Mouse (Mus musculus) splenic B cell, adult 2 months (primary cell): Measurements from ENCODE around the gene Tpst1.

Source experiments
- DNase-seq: peaks from one replicate; pipeline ENCODE4 v3.0.0-alpha.2; 2011; ENCODE audit warnings: low read depth, low spot score
- H3K27me3 ChIP-seq: 2 replicates; pipeline ENCODE4 v1.6.1; 2012; ENCODE audit warnings: mild to moderate bottlenecking, low read length, moderate library complexity, mixed read lengths; ENCODE audit not compliant: control insufficient read depth, poor library complexity, insufficient read depth, severe bottlenecking
- H3K36me3 ChIP-seq: 2 replicates; pipeline ENCODE4 v1.6.1; 2012; ENCODE audit warnings: mild to moderate bottlenecking, low read length, moderate library complexity, mixed read lengths; ENCODE audit not compliant: control insufficient read depth, poor library complexity, insufficient read depth, severe bottlenecking

Gene Tpst1

DNA sequence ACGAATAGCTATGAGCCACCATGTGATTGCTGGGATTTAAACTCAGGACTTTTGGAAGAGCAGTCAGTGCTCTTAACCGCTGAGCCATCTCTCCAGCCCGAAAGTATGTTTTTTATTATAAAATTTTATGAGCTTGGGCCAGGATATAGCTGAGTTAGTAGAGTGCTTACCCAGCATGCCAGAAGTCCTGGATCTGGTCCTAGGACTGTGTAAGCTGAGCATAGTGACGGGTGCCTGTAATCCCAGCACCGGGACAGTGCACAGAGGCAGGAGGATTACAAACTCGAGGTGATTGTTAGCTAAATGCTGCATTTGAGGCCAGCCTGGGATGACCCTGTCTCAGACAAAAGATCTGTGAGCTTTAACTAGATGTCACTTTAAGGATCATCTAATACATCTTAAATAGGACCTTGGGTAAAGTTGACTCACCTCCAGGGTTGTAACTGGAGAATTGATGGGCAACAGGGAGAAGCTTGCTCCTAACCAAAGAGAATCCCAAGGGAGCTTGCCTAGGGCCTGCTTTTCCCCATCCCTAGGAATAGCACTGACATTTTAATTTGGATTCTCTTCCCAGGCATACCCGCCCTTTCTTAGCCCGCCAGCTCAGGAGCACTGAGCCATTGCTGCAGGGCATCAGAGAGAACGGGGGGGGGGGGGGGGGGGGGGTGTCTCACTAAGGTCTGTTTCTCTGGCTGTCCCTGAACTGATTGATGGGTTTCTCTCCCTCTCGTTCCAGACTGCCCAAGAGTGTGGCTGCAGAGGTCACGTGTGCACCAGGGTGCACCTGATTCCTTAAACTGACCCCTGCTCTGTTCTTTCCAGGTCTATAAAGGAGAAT, 55.8 kb downstream of the Tpst1 start:
- Histone ChIP-seq H3K27me3 (no peaks in the 10 kb centered on the region), H3K36me3 (peaks cover 4% of the 10 kb centered on the region; the same call in 1 of the 2 replicates)
- no peak for DNase-seq

DNA sequence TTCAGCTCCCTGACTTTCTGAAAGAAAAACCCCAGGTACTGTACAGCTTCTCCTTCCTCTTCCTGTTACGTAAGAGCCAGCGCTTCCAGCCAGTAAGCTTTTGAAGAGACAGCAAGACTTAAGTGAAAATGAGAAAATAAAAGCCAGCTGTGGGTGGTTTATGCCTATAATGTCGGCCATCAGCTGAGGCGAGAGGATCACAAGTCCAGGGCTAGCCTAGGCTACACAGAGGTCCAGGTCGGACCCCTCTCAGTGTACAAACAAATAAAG, 56.3 kb downstream of the Tpst1 start:
- Histone ChIP-seq H3K27me3 (no peaks in the 10 kb centered on the region), H3K36me3 (peaks cover 4% of the 10 kb centered on the region; the same call in 1 of the 2 replicates)
- no peak for DNase-seq

DNA sequence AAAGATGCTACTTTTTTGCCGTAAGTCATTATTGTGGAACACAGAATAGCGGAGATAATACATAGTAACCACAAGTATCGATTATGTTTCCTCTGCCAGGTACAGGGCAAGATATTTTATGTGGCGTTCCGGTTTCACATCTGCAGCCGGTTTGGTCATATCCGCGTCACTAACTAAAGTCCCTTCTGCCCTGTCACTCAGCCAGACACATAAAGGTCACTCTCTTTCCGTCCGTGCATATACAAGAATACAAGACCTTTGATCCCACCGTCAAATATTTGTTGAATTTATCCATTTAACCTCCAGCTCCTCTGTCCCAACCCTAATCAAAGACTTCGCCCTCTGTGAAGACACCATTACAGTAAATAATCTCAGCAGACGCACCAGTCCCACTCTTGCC, 63.5 kb downstream of the Tpst1 start:
- no peak for DNase-seq
- no peaks in the 10 kb centered on the region for H3K27me3 ChIP-seq
- H3K36me3 ChIP-seq: no peaks in the 10 kb centered on the region; the same call in none of the 2 replicates

DNA sequence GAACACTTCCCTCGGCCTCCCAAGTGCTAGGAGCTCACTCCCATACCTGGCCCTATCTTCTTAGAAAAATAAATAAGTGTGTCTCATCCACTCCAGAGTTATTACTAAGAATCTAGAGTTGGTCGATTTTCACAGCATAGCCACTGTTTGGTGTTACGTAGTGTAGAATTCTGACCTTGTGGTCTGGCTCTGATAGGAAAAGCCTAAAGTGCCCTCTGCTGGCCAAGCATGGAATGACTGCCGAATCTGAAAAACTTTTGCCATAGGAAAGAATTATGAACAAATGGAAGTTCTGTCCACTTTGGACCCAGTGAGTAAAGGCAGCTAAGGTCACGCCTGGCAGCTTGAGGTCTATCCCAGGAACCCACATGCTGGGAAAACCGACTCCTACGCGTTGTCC, 66.3 kb downstream of the Tpst1 start:
- Histone ChIP-seq H3K27me3 (no peaks in the 10 kb centered on the region), H3K36me3 (no peaks in the 10 kb centered on the region; the same call in 1 of the 2 replicates)
- peak; percentile 84 for DNase-seq

DNA sequence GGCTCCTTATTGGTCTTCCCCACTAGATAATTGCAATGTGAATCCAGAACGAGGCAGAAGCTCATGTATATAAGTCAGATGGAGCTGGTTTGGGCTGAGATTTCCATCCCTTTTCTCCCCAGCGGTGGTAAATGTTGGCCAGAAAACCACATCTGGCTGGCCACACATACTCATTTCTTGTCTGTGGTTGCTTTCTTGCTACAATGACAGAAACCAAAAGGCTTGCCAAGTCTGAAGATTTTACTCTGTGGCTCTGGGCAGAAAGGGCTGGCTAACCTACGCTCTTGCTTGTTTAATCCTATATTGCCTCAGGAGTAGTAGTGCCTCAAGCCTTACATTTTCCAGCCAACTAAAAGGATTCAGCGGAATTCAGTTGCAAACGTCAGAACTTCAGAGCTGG, 68.0 kb downstream of the Tpst1 start:
- DNase-seq: no peak
- H3K36me3 ChIP-seq: no peaks in the 10 kb centered on the region; the same call in 1 of the 2 replicates

DNA sequence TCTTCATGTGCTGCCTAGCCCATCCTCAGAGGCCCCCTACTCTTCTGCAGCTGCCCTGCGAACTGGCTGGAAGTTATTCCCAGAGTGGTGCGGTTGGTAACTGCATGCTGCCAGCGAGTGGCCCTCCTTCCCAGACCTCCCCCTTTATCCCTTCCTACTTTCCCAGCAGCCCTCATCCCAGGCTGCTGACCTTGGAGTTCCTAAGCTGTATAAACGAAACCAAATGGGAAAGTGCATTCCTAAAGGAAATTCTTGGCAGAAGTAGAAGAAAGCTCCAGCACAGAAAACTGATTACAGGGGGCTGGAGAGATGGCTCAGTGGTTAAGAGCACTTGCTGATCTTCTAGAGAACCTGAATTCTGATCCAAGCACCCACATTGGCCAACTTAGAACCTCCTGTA, 68.9 kb downstream of the Tpst1 start:
- no peaks in the 10 kb centered on the region; the same call in 1 of the 2 replicates for H3K36me3 ChIP-seq
- no peak for DNase-seq
- H3K27me3 ChIP-seq: no peaks in the 10 kb centered on the region

More for the DNA sequence above, 68.0 kb downstream of the Tpst1 start:
- no peaks in the 10 kb centered on the region for H3K27me3 ChIP-seq

DNA sequence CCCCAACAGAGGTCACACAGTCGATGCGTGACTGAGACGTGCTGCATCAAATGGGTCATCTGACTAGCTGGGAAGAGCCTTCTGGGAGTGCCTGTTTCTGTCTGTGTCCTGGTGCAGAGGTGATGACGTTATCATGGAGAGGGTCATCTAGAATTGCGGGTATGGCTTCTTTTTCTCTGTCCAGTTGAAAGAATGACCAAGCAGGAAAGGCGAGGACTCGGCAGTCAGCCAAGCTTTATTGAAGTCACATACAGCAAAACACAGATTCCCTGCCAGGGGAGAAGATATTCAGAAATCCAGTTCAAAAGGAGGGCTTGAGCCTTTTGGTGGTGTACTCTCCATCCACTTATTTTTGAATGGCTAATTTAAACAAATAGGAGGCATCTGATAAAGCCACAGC, 70.0 kb downstream of the Tpst1 start:
- no peak for DNase-seq
- Histone ChIP-seq H3K36me3 (no peaks in the 10 kb centered on the region; the same call in 1 of the 2 replicates), H3K27me3 (no peaks in the 10 kb centered on the region)

DNA sequence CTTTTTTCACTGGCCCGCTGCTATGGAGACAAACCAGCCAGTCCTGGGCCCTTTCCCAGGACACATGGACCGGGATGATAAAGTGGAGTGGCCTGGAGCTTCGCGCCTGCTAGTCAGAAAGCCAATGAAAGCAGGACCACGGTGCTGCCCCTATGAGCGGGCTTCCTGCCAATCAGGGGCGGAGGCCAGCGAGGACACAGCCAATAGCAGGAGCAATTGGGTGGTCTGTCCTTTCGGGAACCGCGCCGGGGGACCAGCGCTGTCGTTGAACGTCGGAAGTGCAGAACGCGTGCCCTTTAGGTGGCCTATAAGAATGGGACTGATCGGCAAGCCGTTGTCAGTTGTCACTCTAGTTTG, 70.8 kb downstream of the Tpst1 start:
- DNase-seq: no peak
- H3K27me3 ChIP-seq: no peaks in the 10 kb centered on the region
- no peaks in the 10 kb centered on the region; the same call in 1 of the 2 replicates for H3K36me3 ChIP-seq

DNA sequence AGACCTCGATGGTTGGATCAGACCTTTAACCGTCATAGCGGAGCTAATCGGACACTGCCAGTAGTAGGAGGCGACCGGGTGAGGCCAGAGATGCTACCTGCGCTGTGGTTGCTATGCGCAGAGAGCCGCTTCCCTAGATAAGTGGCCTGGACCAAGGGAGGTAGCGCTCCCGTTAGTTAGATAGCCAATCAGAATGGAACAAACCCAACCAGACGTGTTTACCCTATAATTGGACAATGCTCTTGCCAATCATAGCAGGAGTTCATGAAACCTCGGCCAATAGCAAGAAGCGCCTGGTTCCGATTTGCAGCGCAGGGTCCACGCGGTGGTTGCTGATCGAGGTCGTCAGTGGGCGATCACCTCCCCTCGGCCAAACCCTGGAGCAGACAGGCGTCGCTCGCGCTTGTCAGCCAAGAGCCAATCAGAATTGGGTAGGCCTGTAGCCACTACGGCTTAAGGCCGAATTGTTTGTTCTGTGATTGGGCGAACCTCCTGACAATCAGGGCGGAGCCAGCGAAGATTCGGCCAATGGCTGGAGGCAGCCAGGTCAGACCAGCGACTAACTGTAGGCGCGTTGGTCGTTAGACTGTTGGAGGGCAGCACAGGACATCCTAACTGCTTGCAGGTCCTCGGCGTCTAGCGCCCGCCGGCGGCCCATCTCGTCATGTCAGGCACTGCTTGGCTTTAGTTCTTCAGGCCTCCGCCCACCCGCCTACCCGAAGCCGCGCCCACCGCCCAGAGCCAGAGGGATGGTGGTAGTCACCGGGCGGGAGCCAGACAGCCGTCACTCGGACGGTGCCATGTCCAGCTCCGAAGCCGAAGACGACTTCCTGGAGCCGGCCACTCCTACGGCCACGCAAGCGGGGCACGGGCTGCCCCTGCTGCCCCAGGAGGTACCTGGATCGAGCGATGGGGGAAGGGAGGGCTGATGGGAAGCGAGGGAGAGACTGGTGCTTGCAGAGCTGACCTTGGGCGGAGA, 71.5 kb downstream of the Tpst1 start, which contains the start of gene Kctd7:
Gene Kctd7 (plus strand): TSS at position 528 of the 979 bp plus-strand sequence.
- H3K36me3 ChIP-seq: no peaks in the 10 kb centered on the region; the same call in 1 of the 2 replicates
- DNase-seq: peak; percentile 97
- H3K27me3 ChIP-seq: no peaks in the 10 kb centered on the region

DNA sequence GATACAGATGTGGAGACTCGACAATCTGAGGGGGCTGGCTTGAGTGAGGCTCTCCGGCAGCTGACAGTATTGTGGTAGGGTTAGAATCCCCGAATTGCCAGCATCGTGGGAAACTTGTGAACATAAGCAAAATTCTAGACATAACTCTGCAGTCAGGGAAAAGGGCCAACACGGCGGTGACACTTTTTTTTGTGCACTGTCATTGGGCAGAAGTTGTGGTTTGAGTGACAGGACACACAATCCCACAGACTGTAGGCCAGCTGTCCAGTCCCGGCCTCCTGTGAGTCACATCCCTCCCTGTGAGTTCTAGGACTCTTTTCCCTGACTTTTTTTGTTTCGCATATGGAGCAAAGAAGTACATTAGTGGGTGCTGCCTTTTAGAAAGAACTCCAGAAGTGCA, 72.8 kb downstream of the Tpst1 start:
- Histone ChIP-seq H3K27me3 (no peaks in the 10 kb centered on the region), H3K36me3 (no peaks in the 10 kb centered on the region)
- DNase-seq: no peak

DNA sequence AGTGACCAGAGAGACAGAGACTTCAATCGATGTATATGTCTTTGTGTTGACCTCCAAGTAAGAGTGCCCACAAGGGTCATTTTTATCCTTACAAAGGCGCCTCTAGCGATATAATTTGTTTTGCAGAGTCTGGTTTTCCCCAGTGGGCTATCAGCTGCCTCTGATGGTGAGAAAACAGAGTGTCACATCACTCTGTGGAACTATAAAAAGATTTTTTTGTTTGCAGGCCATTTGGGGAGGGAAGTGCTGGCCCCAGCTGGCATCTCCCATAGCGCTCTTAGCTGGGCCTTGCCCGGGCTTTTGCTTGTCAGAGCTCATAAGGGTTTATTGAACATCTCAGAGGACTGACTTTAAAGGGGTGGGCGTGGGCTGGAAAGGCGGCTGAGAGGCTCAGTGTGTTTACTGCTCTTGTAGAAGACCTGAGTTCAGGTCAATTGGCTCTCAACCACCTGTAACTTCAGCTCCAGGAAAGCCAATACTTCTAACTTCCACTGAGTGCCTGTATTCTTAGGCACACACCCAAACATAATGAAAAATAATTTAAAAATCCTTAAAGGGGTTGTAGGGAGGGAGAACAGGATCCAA, 76.7 kb downstream of the Tpst1 start:
- H3K36me3 ChIP-seq: peaks cover 2% of the 10 kb centered on the region; the same call in 1 of the 2 replicates
- H3K27me3 ChIP-seq: no peaks in the 10 kb centered on the region
- no peak for DNase-seq

DNA sequence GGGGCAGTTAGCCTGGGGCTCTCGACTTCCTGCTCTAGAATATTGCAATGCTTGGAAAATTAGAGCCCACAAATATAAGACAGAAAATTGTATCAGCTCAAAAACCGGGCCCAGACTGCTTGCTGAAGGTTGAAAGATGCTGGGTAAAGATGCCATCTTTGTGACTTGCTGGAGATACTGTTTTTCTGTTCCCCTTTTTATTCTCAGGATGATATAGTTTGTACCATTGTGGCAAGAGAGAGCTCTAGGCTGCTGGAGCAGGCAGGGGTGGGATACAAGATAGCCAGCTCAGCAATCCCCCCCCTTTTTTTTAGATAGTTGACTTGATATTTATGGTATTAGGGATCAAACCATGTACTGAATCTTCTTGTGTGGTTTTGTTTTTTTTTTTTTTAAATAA, 81.2 kb downstream of the Tpst1 start:
- peaks cover 2% of the 10 kb centered on the region; the same call in 1 of the 2 replicates for H3K36me3 ChIP-seq
- DNase-seq: no peak
- H3K27me3 ChIP-seq: no peaks in the 10 kb centered on the region

DNA sequence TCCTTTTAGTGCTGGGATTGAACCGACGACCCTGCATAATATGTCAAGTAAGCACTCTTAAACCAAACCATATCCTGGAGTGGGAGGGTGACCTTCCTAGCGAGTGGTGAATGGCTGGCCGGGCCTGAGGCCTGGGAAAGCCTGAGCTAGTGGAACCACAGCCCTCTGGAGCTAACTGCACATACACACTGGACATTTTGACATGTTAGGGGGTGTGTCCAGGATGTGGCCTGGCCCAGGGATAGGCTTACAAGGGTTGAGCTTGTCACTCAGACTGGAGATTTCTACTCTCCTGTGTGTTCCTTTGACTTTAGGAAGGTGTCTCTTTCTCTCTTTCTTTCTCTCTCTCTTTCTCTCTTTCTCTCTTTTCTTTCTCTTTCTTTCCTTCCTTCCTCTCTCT, 85.4 kb downstream of the Tpst1 start:
- H3K27me3 ChIP-seq: no peaks in the 10 kb centered on the region
- H3K36me3 ChIP-seq: no peaks in the 10 kb centered on the region
- no peak for DNase-seq

DNA sequence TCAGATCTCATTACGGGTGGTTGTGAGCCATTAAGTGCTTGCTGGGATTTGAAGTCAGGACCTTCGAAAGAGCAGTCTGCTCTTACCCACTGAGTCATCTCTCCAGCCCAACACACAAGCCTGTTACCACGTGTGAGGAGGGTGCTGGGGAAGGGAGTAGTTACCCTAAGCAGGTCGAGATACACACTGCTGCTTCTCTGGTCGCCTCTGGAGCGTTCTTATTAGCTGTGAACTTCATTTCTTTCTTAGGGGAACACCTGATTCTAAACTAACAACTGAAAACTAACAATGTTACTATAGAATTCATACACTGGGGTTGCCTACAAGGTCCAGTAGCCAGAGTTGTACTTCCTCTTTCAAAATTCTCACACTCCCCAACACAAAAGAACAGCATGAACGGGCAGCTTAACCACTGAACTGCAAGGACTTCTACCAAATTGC, 86.7 kb downstream of the Tpst1 start:
- no peaks in the 10 kb centered on the region for H3K36me3 ChIP-seq
- H3K27me3 ChIP-seq: no peaks in the 10 kb centered on the region
- DNase-seq: peak; percentile 77
